Mouse (Mus musculus): ENCODE measurements around the gene Rfx2. TPM values are rescaled to one million over a fixed set of nuclear protein-coding genes. Genes with fewer than 3 reads are reported as not detected.

The Rfx2 gene
- polyA plus RNA-seq, 1 experiment from 2014 or later, result 3.6 TPM

GRCm38 (mm10) chr17:56763741-56764250, 67.0 kb downstream of the Rfx2 start:
- Histone ChIP-seq H3K9me3 (ENCODE audit: low read length) (no peaks in the 10 kb centered on the region), H3K9ac (replicated peaks) (no peak overlapping the region; the same call in 1 of the 2 replicates), H3K36me3 (replicated peaks; ENCODE audit: insufficient read depth, low read length) (peaks cover 15% of the 10 kb centered on the region), H3K4me3 (ENCODE audit: low read depth, low read length) (peak overlapping the region; percentile 72), H3K27ac (ENCODE audit: low read depth) (peak overlapping the region; percentile 92), H3K4me2 (ENCODE audit: low read depth, low read length) (peak overlapping the region; percentile 92), H3K27me3 (ENCODE audit: insufficient read depth, low read length) (no peaks in the 10 kb centered on the region), H3K4me1 (ENCODE audit: insufficient read depth) (peaks cover 34% of the 10 kb centered on the region)
- ATAC-seq (no peak), DNase-seq (no peak)
- TF ChIP-seq CTCF (IDR thresholded peaks at IDR 0.05; ENCODE audit: low read depth) (no peak), EP300 (IDR thresholded peaks at IDR 0.05; ENCODE audit: low read depth) (no peak)
- 63% methylated on average over 8 of the region's 8 CpGs for WGBS (ENCODE audit: insufficient replicate concordance)

DNA sequence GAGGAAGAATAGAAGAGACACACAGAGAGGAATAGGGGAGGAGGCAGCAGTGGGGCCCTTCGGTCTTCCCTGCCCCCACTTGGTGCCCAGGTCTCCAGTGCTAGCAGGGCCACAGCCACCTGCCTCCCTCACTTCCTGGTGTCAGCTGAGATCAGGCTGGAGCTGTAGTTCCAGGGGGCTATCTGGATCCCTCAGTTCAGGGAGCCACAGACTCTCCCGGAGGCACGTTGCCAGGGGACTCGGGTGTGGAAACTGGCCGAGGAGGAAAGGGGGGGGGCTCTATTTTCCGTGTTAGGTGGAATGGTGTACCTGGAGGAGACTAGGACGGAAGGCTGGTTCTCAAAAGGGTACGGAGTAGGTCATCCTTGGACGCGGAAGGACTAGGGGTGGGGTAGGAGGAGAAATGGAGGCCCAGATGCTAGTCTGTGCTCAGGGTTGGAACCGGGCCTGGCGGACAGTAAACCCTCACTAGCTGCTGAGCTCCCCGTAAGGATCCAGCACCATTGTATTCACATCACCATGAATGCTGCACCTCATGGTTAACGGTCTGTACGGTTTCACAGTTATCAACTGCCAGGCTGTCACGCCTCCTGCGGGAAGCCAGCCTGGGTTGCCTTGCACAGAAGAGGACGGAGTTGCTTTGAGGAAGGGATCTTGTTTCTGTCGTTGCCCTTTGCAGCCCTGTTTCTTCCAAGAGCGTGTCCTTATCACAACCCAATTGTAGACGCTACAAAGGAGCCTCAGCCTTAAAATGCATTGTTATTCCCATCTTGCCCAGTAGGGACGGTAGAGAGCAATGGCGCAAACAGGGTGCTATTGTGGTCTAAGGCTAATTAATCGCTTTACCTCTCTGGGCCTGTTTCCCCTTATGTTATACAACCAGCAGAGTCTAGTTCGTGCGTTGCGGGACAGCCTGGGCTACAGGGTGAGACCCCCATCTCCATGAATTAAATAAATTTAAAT, 67.8 kb downstream of the Rfx2 start:
- TF ChIP-seq CTCF (IDR thresholded peaks at IDR 0.05; ENCODE audit: low read depth), result peak; percentile 100
- no peak for TF ChIP-seq EP300 (IDR thresholded peaks at IDR 0.05; ENCODE audit: low read depth)
- ATAC-seq, result no peak
- peak overlapping the region; percentile 92 for H3K4me2 ChIP-seq (ENCODE audit: low read depth, low read length)
- WGBS (ENCODE audit: insufficient replicate concordance), result 36% methylated on average over 27 of the region's 27 CpGs
- DNase-seq, result peak; percentile 71
- peak overlapping the region; percentile 55 for H3K27ac ChIP-seq (ENCODE audit: low read depth)
- H3K9ac ChIP-seq (replicated peaks), result peak overlapping the region; percentile 12; the same call in 1 of the 2 replicates
- H3K36me3 ChIP-seq (replicated peaks; ENCODE audit: insufficient read depth, low read length), result peaks cover 8% of the 10 kb centered on the region; the same call in 1 of the 2 replicates
- H3K4me1 ChIP-seq (ENCODE audit: insufficient read depth), result peaks cover 39% of the 10 kb centered on the region
- no peak overlapping the region for H3K4me3 ChIP-seq (ENCODE audit: low read depth, low read length)
- H3K27me3 ChIP-seq (ENCODE audit: insufficient read depth, low read length), result no peaks in the 10 kb centered on the region
- H3K9me3 ChIP-seq (ENCODE audit: low read length), result no peaks in the 10 kb centered on the region

DNA sequence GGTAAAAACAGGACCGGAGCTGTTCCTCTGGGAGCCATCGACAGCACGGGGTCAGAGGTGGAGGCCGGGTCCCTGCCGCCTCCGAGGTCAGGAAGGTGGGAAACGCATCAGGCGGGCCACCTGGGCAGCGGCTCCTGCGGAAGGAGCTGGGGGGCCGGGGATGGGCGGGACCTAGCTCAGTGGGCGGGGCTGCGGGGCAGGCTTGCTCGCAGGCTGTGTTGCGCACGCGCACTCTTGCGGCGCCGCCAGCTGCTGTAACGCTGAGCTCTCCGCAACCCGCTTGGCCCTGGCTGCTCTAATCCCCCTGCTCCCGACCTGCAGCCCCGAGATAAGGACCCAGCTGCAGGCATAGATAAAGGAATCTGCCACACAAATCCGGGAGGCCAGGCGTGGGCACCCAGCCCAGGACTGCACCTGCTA, 68.8 kb downstream of the Rfx2 start:
- Histone ChIP-seq H3K9me3 (ENCODE audit: low read length) (no peaks in the 10 kb centered on the region), H3K9ac (replicated peaks) (peak overlapping the region; percentile 69), H3K27ac (ENCODE audit: low read depth) (peak overlapping the region; percentile 55), H3K4me1 (ENCODE audit: insufficient read depth) (peaks cover 49% of the 10 kb centered on the region), H3K36me3 (replicated peaks; ENCODE audit: insufficient read depth, low read length) (0 out of 2 replicates have a peak, but pooled peaks cover under 1% of the 10 kb centered on the region), H3K4me3 (ENCODE audit: low read depth, low read length) (peak overlapping the region; percentile 55), H3K4me2 (ENCODE audit: low read depth, low read length) (peak overlapping the region; percentile 92), H3K27me3 (ENCODE audit: insufficient read depth, low read length) (peaks cover 10% of the 10 kb centered on the region)
- TF ChIP-seq EP300 (IDR thresholded peaks at IDR 0.05; ENCODE audit: low read depth) (peak; percentile 95), CTCF (IDR thresholded peaks at IDR 0.05; ENCODE audit: low read depth) (no peak)
- ATAC-seq, result peak; percentile 43
- DNase-seq, result peak; percentile 95
- WGBS (ENCODE audit: insufficient replicate concordance), result 1% methylated on average over 25 of the region's 28 CpGs

DNA sequence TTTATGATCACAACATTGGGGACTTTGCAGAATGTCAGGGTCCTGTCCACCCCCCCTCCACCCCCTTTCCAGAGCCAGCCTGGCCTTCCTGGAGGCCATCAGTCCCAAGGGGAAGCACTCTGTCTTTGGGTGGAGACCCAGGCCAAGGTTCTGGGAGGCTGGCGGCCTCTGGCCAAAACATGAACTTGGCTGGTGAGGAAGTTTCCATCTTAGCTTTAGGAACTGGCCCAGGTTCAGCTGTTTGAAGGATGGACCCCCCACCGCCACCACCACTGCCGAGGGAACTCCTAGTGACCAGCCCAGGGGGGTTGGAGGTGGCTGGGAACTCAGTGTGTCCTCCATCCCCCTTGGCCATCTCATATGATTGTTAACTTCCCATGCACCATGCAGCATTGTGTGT, 69.7 kb downstream of the Rfx2 start:
- DNase-seq, result no peak
- Histone ChIP-seq H3K9me3 (ENCODE audit: low read length) (no peaks in the 10 kb centered on the region), H3K4me2 (ENCODE audit: low read depth, low read length) (0 out of 2 replicates have a peak overlapping the region, but pooled peaks have one; percentile 92), H3K27ac (ENCODE audit: low read depth) (no peak overlapping the region), H3K9ac (replicated peaks) (no peak overlapping the region), H3K36me3 (replicated peaks; ENCODE audit: insufficient read depth, low read length) (no peaks in the 10 kb centered on the region), H3K4me3 (ENCODE audit: low read depth, low read length) (no peak overlapping the region), H3K27me3 (ENCODE audit: insufficient read depth, low read length) (peaks cover 20% of the 10 kb centered on the region), H3K4me1 (ENCODE audit: insufficient read depth) (peaks cover 52% of the 10 kb centered on the region)
- 66% methylated on average over 3 of the region's 3 CpGs for WGBS (ENCODE audit: insufficient replicate concordance)
- no peak for TF ChIP-seq EP300 (IDR thresholded peaks at IDR 0.05; ENCODE audit: low read depth)
- no peak for TF ChIP-seq CTCF (IDR thresholded peaks at IDR 0.05; ENCODE audit: low read depth)
- ATAC-seq, result no peak

- ATAC-seq (no peak), DNase-seq (no peak)
- WGBS (ENCODE audit: insufficient replicate concordance), result 71% methylated on average over 7 of the region's 7 CpGs
- H3K9me3 ChIP-seq (ENCODE audit: low read length), result no peaks in the 10 kb centered on the region
- H3K4me3 ChIP-seq (ENCODE audit: low read depth, low read length), result no peak overlapping the region
- H3K27me3 ChIP-seq (ENCODE audit: insufficient read depth, low read length), result peaks cover 37% of the 10 kb centered on the region
- no peak overlapping the region for H3K9ac ChIP-seq (replicated peaks)
- no peaks in the 10 kb centered on the region for H3K36me3 ChIP-seq (replicated peaks; ENCODE audit: insufficient read depth, low read length)
- TF ChIP-seq EP300 (IDR thresholded peaks at IDR 0.05; ENCODE audit: low read depth) (no peak), CTCF (IDR thresholded peaks at IDR 0.05; ENCODE audit: low read depth) (no peak)
- no peak overlapping the region for H3K4me2 ChIP-seq (ENCODE audit: low read depth, low read length)
- no peak overlapping the region for H3K27ac ChIP-seq (ENCODE audit: low read depth)
- H3K4me1 ChIP-seq (ENCODE audit: insufficient read depth), result peaks cover 48% of the 10 kb centered on the region
Measured at GRCm38 (mm10) chr17:56759261-56759660, 71.6 kb downstream of the Rfx2 start.

DNA sequence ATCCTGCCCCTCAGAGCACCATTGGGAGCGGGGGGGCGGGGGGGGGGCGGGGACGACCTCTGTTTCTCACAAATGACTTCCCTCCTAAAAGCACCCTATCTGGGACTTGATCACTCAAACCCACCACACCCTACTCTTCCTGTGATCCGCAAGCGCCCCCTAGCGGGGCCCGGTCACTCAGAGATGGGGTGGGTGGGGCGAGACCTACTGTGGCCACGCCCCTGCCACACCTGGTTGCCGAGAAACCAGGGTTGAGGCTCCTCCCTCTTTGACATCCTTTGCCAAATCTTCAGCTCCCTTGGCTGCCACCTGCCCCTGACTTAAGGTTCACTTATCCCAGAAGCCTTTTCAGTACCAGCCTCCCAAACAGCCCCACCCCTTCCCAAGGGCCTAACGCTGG, 72.7 kb downstream of the Rfx2 start:
- Histone ChIP-seq H3K27ac (ENCODE audit: low read depth) (0 out of 2 replicates have a peak overlapping the region, but pooled peaks have one; percentile 11), H3K9me3 (ENCODE audit: low read length) (no peaks in the 10 kb centered on the region), H3K4me2 (ENCODE audit: low read depth, low read length) (peak overlapping the region; percentile 92), H3K4me1 (ENCODE audit: insufficient read depth) (peaks cover 42% of the 10 kb centered on the region), H3K4me3 (ENCODE audit: low read depth, low read length) (no peak overlapping the region), H3K9ac (replicated peaks) (no peak overlapping the region), H3K27me3 (ENCODE audit: insufficient read depth, low read length) (peaks cover 48% of the 10 kb centered on the region), H3K36me3 (replicated peaks; ENCODE audit: insufficient read depth, low read length) (no peaks in the 10 kb centered on the region)
- WGBS (ENCODE audit: insufficient replicate concordance), result 11% methylated on average over 12 of the region's 12 CpGs
- ATAC-seq (peak; percentile 37), DNase-seq (peak; percentile 88)
- no peak for TF ChIP-seq EP300 (IDR thresholded peaks at IDR 0.05; ENCODE audit: low read depth)
- TF ChIP-seq CTCF (IDR thresholded peaks at IDR 0.05; ENCODE audit: low read depth), result peak; percentile 71
